Mouse (Mus musculus): ENCODE results near the gene Crk. TPM values are rescaled to one million over a fixed set of nuclear protein-coding genes. Genes with fewer than 3 reads are reported as not detected.

The Crk gene
- polyA plus RNA-seq (2014; fragmentation: Illumina TruSeq; extraction: RNeasy Lipid Tissue Mini Kit (QIAGEN cat#74804); ENCODE audit: low read depth, low replicate concordance) = 239 TPM

DNA sequence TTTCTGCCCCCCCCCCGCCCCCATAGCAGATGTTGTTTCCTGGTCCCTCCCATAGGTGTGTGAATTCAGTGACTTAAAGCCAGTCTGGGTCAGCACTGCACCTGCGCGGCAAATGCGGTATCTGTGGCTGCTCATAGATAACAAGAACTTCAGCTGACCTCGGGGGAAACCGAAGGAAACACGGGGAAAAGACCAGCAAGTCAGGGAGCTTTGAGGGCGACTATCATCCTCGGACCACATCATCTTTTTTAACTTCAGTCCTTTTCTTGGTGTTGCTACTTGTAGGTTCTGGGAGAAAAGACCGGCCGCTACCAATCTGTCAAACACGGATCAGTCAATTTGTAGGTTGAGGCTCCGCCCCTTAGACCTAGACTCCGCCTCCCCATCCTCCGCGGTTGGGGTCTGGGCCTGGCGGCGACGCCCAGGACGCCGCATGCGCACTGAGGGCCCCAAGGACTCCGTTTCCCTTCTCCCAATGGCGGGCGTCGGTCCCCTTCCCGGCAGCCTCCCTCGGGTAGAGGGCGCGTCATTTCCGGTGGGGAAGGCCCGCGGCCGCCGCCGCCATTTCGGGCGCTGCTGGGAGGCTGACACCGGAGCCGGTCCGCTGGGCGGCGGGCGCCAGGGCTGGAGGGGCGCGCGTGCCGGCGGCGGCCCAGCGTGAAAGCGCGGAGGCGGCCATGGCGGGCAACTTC, at the start of gene Crk:
Crk (plus strand) TSS at position 513 of the 692 bp plus-strand sequence.

GRCm38 (mm10) chr11:75630645-75631229, 48.3 kb upstream of the Crk start, which contains the start of gene Inpp5k:
TSS of gene Inpp5k (plus strand) at chr11:75630988.

GRCm38 (mm10) chr11:75650311-75650710, 28.7 kb upstream of the Crk start, which contains the start of gene Myo1c:
TSS of gene Myo1c (plus strand) at chr11:75650504.

DNA sequence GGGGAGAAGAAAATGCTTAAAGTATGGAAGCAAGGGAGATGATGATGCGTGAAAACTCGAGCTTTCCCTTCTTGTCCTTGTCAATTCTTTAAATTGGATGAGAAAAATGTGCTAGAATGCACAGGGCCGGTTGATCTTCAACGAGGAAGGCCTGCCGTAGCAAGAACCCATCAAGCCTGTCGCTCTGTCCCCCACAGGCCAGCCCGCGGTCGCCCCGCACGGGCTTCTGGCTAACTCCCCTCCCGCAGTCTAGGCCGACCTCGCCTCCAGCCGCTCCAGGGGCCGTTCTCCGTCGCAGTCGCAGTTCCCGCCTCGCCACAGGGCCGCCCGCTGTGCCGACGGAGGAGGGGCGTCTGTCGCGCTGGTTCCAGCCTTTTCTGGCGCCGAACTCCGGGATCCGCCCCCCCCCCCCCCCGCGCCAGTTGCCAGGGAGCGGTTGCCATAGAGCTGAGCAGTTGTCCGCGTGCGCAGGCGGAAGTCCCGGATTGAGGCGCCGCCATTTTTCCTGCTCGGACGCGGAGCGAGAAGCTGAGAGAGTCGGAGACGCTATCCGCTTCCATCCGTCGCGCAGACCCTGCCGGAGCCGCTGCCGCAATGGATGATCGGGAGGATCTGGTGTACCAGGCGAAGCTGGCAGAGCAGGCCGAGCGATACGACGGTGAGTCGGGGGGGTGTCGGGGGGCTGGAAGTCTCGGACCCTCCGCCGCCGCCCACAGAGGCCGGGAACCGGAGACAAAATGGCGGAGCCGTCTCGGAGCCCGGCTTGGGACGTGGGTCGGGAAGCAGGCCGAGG, 53.6 kb downstream of the Crk start, which contains the start of gene Ywhae:
Ywhae (plus strand) TSS at position 436 of the 793 bp plus-strand sequence.

Other genes starting within 250 kb of the Crk start
- 6.8 TPM for gene Serpinf2, start 239.7 kb upstream of the Crk start, polyA plus RNA-seq (2014; fragmentation: Illumina TruSeq; extraction: RNeasy Lipid Tissue Mini Kit (QIAGEN cat#74804); ENCODE audit: low read depth, low replicate concordance)
- 0.12 TPM for gene Wdr81, start 224.5 kb upstream of the Crk start, polyA plus RNA-seq (2014; fragmentation: Illumina TruSeq; extraction: RNeasy Lipid Tissue Mini Kit (QIAGEN cat#74804); ENCODE audit: low read depth, low replicate concordance)
- 3.5 TPM for gene Tlcd2, start 217.5 kb upstream of the Crk start, polyA plus RNA-seq (2014; fragmentation: Illumina TruSeq; extraction: RNeasy Lipid Tissue Mini Kit (QIAGEN cat#74804); ENCODE audit: low read depth, low replicate concordance)
- 35.1 TPM for gene Prpf8, start 192.4 kb upstream of the Crk start, polyA plus RNA-seq (2014; fragmentation: Illumina TruSeq; extraction: RNeasy Lipid Tissue Mini Kit (QIAGEN cat#74804); ENCODE audit: low read depth, low replicate concordance)
- gene Rilp, start 169.2 kb upstream of the Crk start, polyA plus RNA-seq (2014; fragmentation: Illumina TruSeq; extraction: RNeasy Lipid Tissue Mini Kit (QIAGEN cat#74804); ENCODE audit: low read depth, low replicate concordance) = 0.73 TPM
- gene Scarf1, start 165.7 kb upstream of the Crk start, polyA plus RNA-seq (2014; fragmentation: Illumina TruSeq; extraction: RNeasy Lipid Tissue Mini Kit (QIAGEN cat#74804); ENCODE audit: low read depth, low replicate concordance) = not detected
- 18.8 TPM for gene Slc43a2, start 147.6 kb upstream of the Crk start, polyA plus RNA-seq (2014; fragmentation: Illumina TruSeq; extraction: RNeasy Lipid Tissue Mini Kit (QIAGEN cat#74804); ENCODE audit: low read depth, low replicate concordance)
- 140 TPM for gene Pitpna, start 91.2 kb upstream of the Crk start, polyA plus RNA-seq (2014; fragmentation: Illumina TruSeq; extraction: RNeasy Lipid Tissue Mini Kit (QIAGEN cat#74804); ENCODE audit: low read depth, low replicate concordance)
- 43.3 TPM for gene Inpp5k, start 48.3 kb upstream of the Crk start, polyA plus RNA-seq (2014; fragmentation: Illumina TruSeq; extraction: RNeasy Lipid Tissue Mini Kit (QIAGEN cat#74804); ENCODE audit: low read depth, low replicate concordance)
- gene Myo1c, start 28.8 kb upstream of the Crk start, polyA plus RNA-seq (2014; fragmentation: Illumina TruSeq; extraction: RNeasy Lipid Tissue Mini Kit (QIAGEN cat#74804); ENCODE audit: low read depth, low replicate concordance) = 8.9 TPM
- gene Ywhae, start 53.6 kb downstream of the Crk start, polyA plus RNA-seq (2014; fragmentation: Illumina TruSeq; extraction: RNeasy Lipid Tissue Mini Kit (QIAGEN cat#74804); ENCODE audit: low read depth, low replicate concordance) = 1,397 TPM
- gene Doc2b, start 116.8 kb downstream of the Crk start, polyA plus RNA-seq (2014; fragmentation: Illumina TruSeq; extraction: RNeasy Lipid Tissue Mini Kit (QIAGEN cat#74804); ENCODE audit: low read depth, low replicate concordance) = 0.12 TPM